Mouse (Mus musculus) liver, postnatal 0 days (tissue): ENCODE measurements at regions not wholly inside any gene's neighbourhood (a gene's known extent, or its start where the extent isn't known, plus 50 kb on each side); places are given as distances from the start of the nearest gene placed in this dataset.

ENCODE experiments used
- CTCF ChIP-seq: sonication (generic); IDR thresholded peaks from 2 replicates; pipeline ENCODE4 v1.5.1; 2016; ENCODE audit warnings: antibody characterized with exemption, low read depth
- EP300 ChIP-seq: IDR thresholded peaks from 2 replicates; pipeline ENCODE4 v1.6.1; 2016; ENCODE audit warnings: antibody characterized with exemption, low read depth, mild to moderate bottlenecking

- TF ChIP-seq CTCF (no peak), EP300 (no peak)
These were observed 229.5 kb upstream of the Serp2 start for GRCm38 (mm10) chr14:76786214-76786613.
